Mouse (Mus musculus) heart, postnatal 0 days (tissue): ENCODE measurements around the gene Nup93.

Source experiments
- CTCF ChIP-seq: IDR thresholded peaks from 2 replicates; pipeline ENCODE4 v1.5.1; 2016; ENCODE audit warnings: antibody characterized with exemption, control low read depth, low read depth
- EP300 ChIP-seq: IDR thresholded peaks from 2 replicates; pipeline ENCODE4 v1.6.1; 2016; ENCODE audit warnings: antibody characterized with exemption, low read depth

DNA sequence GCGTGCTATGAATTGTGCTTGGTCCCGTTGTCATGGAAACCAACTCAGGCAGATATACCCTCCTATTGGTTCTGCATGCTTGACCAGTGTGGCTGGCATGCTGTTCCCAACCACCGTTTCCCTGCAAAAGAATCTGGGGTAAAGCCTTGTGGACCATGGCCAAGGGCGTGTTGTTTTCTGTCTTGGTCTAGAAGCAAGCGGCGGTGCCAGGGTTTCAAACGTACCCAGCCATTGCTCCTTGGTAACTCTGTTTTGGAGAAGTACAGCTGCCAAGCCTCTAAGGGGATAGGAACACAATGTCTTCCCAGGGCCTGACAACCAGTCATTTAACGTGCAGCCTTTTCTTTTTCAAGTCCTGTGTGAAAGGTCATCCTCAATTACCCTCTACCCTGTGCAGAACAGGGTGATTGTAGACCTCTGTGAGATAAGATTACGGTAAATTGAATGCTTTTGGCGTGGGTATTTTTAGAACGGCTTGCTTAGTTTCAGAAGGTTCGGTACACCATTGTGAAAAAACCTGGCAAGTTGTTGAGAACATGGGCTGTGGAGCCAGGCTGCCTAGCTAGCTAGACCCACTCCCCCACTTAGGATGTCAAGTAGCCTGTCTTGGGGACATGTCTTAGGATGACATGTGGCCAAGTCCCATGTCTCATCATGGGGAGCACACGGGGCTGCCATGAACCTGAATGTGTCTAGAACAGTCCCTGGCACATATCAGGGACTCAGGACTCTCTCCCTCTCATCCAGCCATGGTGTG is 24.9 kb upstream of the Nup93 start:
- no peak for TF ChIP-seq CTCF
- TF ChIP-seq EP300: no peak
